Mouse (Mus musculus): ENCODE data around the gene Atxn1.

- TF ChIP-seq CTCF (IDR thresholded peaks at IDR 0.05) = no peak
- TF ChIP-seq EP300 (IDR thresholded peaks at IDR 0.05) = no peak
These were observed 45.3 kb upstream of the Atxn1 start for GRCm38 (mm10) chr13:46010075-46010474.

All from lung, postnatal 0 days (tissue).